Mouse (Mus musculus): ENCODE results near the gene Usp30. TPM values are rescaled to one million over a fixed set of nuclear protein-coding genes. Genes with fewer than 3 reads are reported as not detected.

Gene Usp30
- polyA plus RNA-seq, 1 experiment from 2014 or later: 16.7 TPM

DNA sequence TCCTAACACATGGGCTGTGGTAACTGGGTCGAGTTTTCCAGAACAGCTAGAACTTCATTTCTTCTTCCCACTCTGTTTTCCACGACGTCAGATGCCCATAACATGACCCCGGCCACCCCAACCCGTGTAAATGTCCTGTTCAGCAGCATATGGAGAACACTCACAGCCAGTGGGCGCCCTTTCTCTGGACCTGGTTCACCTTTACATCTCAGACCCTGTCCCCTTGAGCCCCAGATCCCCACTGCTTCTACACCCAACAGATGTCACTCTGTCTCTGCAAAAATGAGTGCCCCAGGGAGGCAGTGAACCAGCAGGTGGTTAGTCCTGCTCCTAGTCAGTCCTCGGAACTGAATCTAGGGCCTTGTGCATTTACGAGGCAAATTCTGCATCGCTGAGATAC is 2.7 kb downstream of the Usp30 start:
- H3K9me3 ChIP-seq: no peaks in the 10 kb centered on the region
- WGBS: 76% methylated on average over 9 of the region's 9 CpGs

DNA sequence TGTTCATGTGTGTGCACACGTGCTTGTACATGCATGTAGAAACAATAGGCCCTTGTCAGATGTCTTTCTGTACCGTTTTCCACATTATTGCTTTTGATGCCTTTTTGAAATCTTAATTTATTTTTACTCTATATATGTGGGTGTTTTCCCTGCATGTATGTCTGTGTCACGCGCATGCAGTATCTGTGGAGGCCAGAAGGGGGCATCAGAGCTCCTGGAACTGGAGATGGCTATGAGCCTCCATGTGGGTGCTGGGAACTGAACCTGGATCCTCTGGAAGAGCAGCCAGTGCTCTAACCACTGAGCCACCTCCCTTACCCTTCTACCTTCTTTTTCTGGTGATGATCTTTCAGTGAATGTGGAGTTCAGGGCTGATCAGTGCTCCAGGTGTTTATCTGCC is 5.6 kb downstream of the Usp30 start:
- H3K9ac ChIP-seq (replicated peaks): no peak overlapping the region
- H3K4me2 ChIP-seq (replicated peaks): no peak overlapping the region
- peaks cover 5% of the 10 kb centered on the region for H3K4me1 ChIP-seq (replicated peaks)
- peaks cover 7% of the 10 kb centered on the region; the same call in 1 of the 2 replicates for H3K36me3 ChIP-seq
- no peak overlapping the region for H3K27ac ChIP-seq
- ATAC-seq: no peak
- H3K9me3 ChIP-seq: no peaks in the 10 kb centered on the region
- no peaks in the 10 kb centered on the region for H3K27me3 ChIP-seq
- WGBS: 94% methylated on average over 4 of the region's 4 CpGs
- no peak overlapping the region for H3K4me3 ChIP-seq (replicated peaks)

More for the DNA sequence above, 2.7 kb downstream of the Usp30 start:
- no peak overlapping the region for H3K4me3 ChIP-seq (replicated peaks)
- H3K27me3 ChIP-seq: no peaks in the 10 kb centered on the region
- no peak overlapping the region for H3K4me2 ChIP-seq (replicated peaks)
- H3K36me3 ChIP-seq: peaks cover 23% of the 10 kb centered on the region
- H3K9ac ChIP-seq (replicated peaks): no peak overlapping the region
- no peak for ATAC-seq
- no peak overlapping the region for H3K27ac ChIP-seq
- peaks cover 5% of the 10 kb centered on the region for H3K4me1 ChIP-seq (replicated peaks)

DNA sequence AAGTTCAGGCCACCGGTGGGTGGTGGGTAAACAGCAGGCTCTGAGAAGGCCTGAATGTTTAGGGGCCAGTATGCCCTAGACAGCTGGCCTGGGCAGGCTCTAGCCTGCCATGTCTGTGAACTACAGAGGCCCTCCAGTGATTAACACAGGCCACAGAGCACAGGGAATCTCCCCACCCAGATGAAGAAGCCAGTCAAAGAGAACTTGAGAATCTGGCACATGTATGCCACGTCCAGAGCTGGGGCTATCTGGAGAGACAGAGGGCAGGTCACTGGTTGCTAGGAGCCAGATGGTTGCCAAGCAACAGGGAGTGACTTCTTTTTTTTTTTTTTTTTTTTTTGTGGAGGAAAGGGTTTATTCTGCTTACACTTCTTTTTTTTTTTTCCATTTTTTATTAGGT is 7.0 kb downstream of the Usp30 start:
- Histone ChIP-seq H3K4me1 (replicated peaks) (peaks cover 5% of the 10 kb centered on the region), H3K4me2 (replicated peaks) (no peak overlapping the region), H3K9ac (replicated peaks) (no peak overlapping the region), H3K4me3 (replicated peaks) (no peak overlapping the region), H3K27ac (no peak overlapping the region), H3K36me3 (peaks cover 11% of the 10 kb centered on the region; the same call in 1 of the 2 replicates), H3K9me3 (no peaks in the 10 kb centered on the region), H3K27me3 (no peaks in the 10 kb centered on the region)
- WGBS: 40% methylated on average over 2 of the region's 2 CpGs
- no peak; the same call in 1 of the 2 replicates for ATAC-seq

DNA sequence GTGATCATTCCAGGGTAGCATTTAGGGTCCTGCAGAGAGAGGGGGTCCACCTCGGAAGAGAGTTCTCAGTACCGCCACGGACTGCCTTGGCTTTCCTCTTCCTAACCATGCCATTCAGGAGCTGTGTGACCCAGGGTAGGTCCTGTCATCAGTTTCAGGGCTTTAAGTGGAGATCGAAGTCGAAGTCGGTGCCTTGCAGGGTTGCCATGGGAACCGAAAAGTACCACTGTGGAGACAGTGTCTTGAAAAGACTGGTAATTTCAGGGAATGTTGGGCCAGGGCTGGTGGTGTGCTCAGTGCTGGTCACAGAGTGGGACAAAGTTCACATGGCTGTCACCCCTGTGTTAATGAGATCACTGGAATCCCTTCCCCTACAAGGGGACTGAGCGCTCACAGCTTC is 11.7 kb downstream of the Usp30 start:
- H3K9me3 ChIP-seq: no peaks in the 10 kb centered on the region
- WGBS: 38% methylated on average over 8 of the region's 8 CpGs
- ATAC-seq: no peak
- no peaks in the 10 kb centered on the region for H3K27me3 ChIP-seq
- H3K36me3 ChIP-seq: peaks cover 13% of the 10 kb centered on the region
- H3K9ac ChIP-seq (replicated peaks): no peak overlapping the region
- H3K4me3 ChIP-seq (replicated peaks): no peak overlapping the region
- peaks cover 4% of the 10 kb centered on the region for H3K4me1 ChIP-seq (replicated peaks)
- H3K27ac ChIP-seq: 0 out of 2 replicates have a peak overlapping the region, but pooled peaks have one; percentile 9
- H3K4me2 ChIP-seq (replicated peaks): no peak overlapping the region

DNA sequence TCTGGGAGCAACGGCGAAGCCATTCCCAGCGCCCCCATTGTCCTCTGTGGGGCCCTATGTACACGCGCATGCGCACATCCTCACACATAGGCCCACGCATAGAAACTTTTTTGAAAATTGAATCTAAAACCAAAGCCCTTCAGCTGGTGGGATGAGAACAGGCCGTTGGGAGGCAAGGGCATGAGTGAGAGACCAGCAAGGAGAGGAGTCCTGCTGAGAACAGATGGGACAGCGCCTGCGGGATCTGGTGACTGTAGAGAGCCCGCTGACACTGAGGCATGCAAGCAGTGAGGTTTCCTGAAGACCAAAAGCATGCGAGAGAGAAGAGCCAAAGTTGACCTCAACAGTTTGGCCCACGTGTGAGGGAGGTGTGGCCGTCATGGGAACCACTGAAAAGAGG is 20.2 kb downstream of the Usp30 start:
- 80% methylated on average over 14 of the region's 14 CpGs for WGBS
- Histone ChIP-seq H3K36me3 (no peaks in the 10 kb centered on the region; the same call in 1 of the 2 replicates), H3K4me1 (replicated peaks) (peaks cover 20% of the 10 kb centered on the region), H3K27ac (no peak overlapping the region), H3K4me3 (replicated peaks) (no peak overlapping the region), H3K9me3 (no peaks in the 10 kb centered on the region), H3K27me3 (no peaks in the 10 kb centered on the region), H3K9ac (replicated peaks) (no peak overlapping the region), H3K4me2 (replicated peaks) (no peak overlapping the region)
- no peak for ATAC-seq

DNA sequence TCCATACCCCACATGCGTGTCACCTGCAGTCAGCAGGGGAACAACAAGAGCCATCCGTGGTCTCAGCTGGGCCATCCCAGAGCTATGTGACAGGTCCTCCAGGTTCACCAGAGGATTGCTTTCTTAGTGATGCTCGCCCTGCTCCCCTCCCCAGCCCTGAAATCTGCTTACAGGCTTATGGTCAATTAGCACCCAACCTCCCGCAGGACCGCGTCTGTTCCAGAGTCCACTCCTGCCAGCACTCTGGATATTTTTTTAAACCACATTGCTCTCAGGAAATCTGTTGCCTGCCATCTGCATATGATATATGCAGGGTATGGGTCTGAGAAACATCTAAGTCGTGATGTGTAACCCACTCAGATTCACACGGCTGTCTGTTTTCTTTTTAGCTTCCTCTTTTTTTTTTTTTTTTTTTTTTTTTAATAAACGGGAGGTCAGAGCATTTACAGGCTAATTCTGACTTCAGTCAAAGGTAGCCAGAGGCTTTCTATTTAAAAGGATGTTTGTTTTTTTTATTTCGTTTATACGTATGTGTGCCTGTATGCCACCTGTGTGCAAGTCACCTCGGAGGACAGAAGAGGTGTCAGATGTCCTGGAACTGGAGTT is 22.7 kb downstream of the Usp30 start:
- Histone ChIP-seq H3K36me3 (no peaks in the 10 kb centered on the region), H3K9ac (replicated peaks) (no peak overlapping the region), H3K4me1 (replicated peaks) (peaks cover 28% of the 10 kb centered on the region), H3K9me3 (no peaks in the 10 kb centered on the region), H3K27me3 (no peaks in the 10 kb centered on the region), H3K4me2 (replicated peaks) (no peak overlapping the region), H3K27ac (no peak overlapping the region), H3K4me3 (replicated peaks) (no peak overlapping the region)
- ATAC-seq: no peak
- 79% methylated on average over 12 of the region's 12 CpGs for WGBS

DNA sequence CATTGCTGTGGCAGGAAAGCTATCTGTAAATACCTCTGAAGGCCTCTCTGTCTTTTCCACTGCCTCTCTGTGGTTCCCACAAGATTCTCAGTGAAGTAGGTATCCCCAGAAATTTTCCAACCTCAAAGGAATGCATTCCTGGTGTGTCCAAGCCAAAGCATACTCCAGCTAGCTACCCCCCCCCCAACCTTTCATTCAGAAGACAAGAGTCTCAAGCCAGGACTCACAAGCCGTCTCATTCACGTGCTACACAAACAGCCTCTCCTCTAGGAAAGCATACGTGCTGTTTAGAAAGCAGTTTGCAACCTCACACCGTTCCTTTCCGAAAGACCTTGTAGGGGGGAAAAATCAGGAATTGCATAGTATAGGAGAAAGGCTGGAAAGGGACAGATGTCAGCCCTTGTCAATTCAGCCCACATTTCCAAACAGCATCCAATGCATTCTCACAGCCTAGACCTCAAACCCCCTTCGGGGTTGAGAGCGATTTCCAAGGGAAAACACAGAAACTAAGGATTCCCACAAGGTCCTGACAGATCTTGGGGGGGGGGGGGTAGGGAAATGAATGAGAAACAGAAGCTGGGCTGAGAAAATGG is 25.3 kb downstream of the Usp30 start:
- WGBS: 12% methylated on average over 7 of the region's 7 CpGs
- H3K4me3 ChIP-seq (replicated peaks): peak overlapping the region; percentile 79
- H3K9me3 ChIP-seq: no peaks in the 10 kb centered on the region
- peaks cover 28% of the 10 kb centered on the region for H3K4me1 ChIP-seq (replicated peaks)
- H3K4me2 ChIP-seq (replicated peaks): peak overlapping the region; percentile 64
- peak overlapping the region; percentile 95 for H3K9ac ChIP-seq (replicated peaks)
- peaks cover 6% of the 10 kb centered on the region; the same call in 1 of the 2 replicates for H3K27me3 ChIP-seq
- peak; percentile 51 for ATAC-seq
- peak overlapping the region; percentile 96 for H3K27ac ChIP-seq
- no peaks in the 10 kb centered on the region for H3K36me3 ChIP-seq

DNA sequence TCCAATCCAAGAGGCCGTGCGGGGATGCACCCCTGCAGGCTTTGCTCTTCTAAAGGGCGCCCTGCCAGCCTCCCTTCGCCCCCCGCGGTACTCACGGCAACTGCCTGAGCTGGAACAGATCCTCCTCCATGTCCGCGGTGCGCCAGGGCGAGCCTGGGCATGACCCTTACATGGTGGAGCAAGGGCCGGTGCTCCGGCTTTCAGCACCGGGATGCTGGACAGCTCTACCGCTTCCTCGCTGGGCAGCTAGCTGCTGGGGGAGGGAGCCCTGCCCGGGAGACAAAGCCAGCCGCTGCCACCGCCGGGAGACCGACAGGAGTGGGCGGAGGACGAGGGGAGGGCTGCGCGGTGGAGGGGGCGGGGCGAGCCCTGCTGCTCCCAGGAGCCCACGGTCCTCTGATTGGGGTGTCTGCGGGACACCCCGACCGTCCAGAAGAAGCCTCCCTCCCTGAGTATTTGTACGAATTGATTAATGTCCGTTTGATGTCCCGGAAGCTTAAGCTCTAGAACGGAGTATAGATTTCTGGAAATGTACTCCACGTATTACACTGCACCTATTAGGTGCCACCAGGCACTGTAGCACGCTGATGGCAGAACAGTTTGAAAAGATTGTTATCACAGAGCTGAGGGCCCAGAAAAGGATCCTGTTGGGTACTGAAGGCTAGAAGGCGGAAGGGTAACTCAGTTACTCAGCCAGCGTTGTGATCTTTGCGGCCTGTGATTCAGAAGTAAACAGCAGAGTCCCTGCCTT is 26.0 kb downstream of the Usp30 start, which contains the start of gene Svop:
TSS of gene Svop (minus strand) at position 514 of the 751 bp plus-strand sequence.
- peak within 1 kb of the TSS; percentile 95 for H3K9ac ChIP-seq (replicated peaks)
- H3K36me3 ChIP-seq: no peaks in the 10 kb centered on the region
- ATAC-seq: peak; percentile 88
- peaks cover 6% of the 10 kb centered on the region; the same call in 1 of the 2 replicates for H3K27me3 ChIP-seq
- WGBS: 3% methylated on average over 40 of the region's 40 CpGs
- no peaks in the 10 kb centered on the region for H3K9me3 ChIP-seq
- peak within 1 kb of the TSS; percentile 64 for H3K4me2 ChIP-seq (replicated peaks)
- peak within 1 kb of the TSS; percentile 96 for H3K27ac ChIP-seq
- peak within 1 kb of the TSS; percentile 79 for H3K4me3 ChIP-seq (replicated peaks)
- H3K4me1 ChIP-seq (replicated peaks): peaks cover 28% of the 10 kb centered on the region

DNA sequence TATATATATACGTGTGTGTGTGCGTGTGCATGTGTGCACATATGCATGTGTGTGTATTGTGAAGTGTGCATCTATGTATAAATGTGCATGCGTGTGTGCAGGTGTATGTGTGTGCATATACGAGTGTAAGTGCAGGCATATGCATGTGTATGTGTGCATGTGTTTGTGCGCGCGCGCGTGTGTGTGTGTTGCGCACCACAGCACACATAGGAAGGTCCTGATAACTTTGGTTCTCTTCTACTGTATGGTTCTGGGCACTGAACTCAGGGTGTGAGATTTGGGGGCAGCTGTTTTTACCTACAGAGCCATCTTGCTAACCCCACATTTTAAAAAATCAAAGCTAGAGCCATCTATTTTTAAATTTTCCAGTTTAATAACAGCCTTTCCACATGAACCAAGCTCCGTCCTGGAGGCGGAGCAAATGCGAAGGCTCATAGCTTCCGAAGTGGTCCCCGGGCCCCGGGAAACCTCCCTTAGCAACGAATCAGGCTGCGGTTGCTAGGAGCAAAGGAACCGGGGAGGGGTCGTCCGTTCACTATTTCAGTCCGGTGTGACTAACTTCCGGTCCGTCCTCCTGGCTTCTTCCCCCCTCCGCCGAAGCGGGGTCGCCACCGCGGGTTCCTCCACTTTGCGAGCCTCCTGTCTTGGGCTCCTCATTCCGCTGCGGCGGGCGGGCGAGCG is 34.6 kb downstream of the Usp30 start:
- peak overlapping the region; percentile 74 for H3K27ac ChIP-seq
- H3K9me3 ChIP-seq: no peaks in the 10 kb centered on the region
- peaks cover 20% of the 10 kb centered on the region for H3K4me1 ChIP-seq (replicated peaks)
- H3K9ac ChIP-seq (replicated peaks): peak overlapping the region; percentile 95
- peaks cover 23% of the 10 kb centered on the region for H3K36me3 ChIP-seq
- H3K4me3 ChIP-seq (replicated peaks): peak overlapping the region; percentile 97
- peak; percentile 92 for ATAC-seq
- no peaks in the 10 kb centered on the region for H3K27me3 ChIP-seq
- 8% methylated on average over 37 of the region's 37 CpGs for WGBS
- peak overlapping the region; percentile 99 for H3K4me2 ChIP-seq (replicated peaks)

DNA sequence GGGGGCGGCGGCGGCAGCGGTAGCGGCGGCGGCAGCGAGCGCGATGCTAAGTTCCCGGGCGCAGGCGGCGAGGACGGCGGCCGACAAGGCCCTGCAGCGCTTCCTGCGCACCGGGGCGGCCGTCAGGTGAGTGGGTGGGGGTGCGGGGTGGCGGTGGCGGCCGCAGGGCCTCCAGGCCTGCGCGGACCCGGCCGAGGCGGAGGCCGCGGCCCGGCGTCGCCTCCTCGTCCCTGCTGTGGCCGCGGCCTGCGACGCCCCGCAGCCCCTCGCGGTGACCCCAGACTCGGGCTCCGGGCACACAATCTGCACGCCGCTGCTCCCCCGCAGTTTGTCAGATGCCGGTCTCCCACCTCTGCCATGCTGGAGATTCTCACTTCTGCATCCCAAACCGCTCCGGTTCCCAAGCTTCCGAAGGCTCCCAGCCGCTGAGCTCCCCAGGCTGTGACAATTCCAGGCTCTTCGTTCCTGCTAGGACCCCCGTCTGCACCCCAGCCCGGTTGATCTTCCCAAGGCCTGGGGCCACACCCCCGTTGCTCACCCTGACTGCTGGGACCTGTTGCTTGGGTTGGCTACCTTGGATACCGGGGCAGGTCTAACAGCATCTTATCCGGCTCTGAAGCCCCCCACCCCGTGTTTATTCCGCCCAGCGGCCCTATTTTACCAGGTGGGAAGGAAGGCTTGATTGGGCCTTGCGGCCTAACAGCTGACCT is 35.3 kb downstream of the Usp30 start:
- Histone ChIP-seq H3K4me3 (replicated peaks) (peak overlapping the region; percentile 97), H3K9me3 (no peaks in the 10 kb centered on the region), H3K27ac (peak overlapping the region; percentile 74), H3K36me3 (peaks cover 30% of the 10 kb centered on the region), H3K4me1 (replicated peaks) (peaks cover 20% of the 10 kb centered on the region), H3K9ac (replicated peaks) (peak overlapping the region; percentile 95), H3K4me2 (replicated peaks) (peak overlapping the region; percentile 99), H3K27me3 (no peaks in the 10 kb centered on the region)
- WGBS: 3% methylated on average over 57 of the region's 64 CpGs
- ATAC-seq: peak; percentile 75

DNA sequence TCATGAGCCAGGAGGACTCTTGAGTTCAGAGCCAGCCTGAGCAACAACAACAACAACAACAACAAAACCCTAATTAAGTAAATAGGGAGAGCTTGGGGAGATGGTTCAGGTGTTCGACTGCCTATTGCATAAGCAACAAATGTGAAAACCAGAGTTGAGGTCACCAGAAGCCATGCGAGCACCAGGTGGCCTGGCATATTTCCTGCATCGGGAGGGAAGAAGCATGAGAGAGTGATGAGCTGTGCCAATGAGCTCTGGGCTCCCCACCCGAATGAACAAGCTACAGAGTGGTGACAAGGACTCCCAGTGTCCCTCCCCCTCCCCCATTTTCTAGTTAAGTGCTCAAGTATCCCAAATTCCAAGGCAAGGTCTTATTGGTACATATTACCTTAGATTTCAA is 36.6 kb downstream of the Usp30 start:
- H3K36me3 ChIP-seq: peaks cover 43% of the 10 kb centered on the region
- no peaks in the 10 kb centered on the region for H3K27me3 ChIP-seq
- H3K27ac ChIP-seq: no peak overlapping the region
- no peaks in the 10 kb centered on the region for H3K9me3 ChIP-seq
- H3K4me2 ChIP-seq (replicated peaks): no peak overlapping the region
- H3K4me1 ChIP-seq (replicated peaks): peaks cover 20% of the 10 kb centered on the region
- no peak for ATAC-seq
- WGBS: 84% methylated on average over 4 of the region's 4 CpGs
- no peak overlapping the region for H3K9ac ChIP-seq (replicated peaks)
- no peak overlapping the region for H3K4me3 ChIP-seq (replicated peaks)

Data from midbrain, embryonic 13.5 days (tissue).